Mouse (Mus musculus) liver, adult 2 months (tissue): ENCODE results near the gene Terf2. TPM values are rescaled to one million over a fixed set of nuclear protein-coding genes. Genes with fewer than 3 reads are reported as not detected.
A peak's percentile ranks its signal among the peaks of the same experiment; 100 is the strongest.

ENCODE experiments used
- DNase-seq: peaks from one replicate; pipeline ENCODE4 v3.0.0-alpha.2; 2011; ENCODE audit warnings: low read depth, low spot score; ENCODE audit errors: extremely low read depth
- H3K27ac ChIP-seq: fragments of 200-500 bp; replicated peaks from 2 replicates; pipeline ENCODE4 v1.5.1; 2012; ENCODE audit warnings: low read depth, mild to moderate bottlenecking, control low read depth, inconsistent platforms, low read length; ENCODE audit not compliant: insufficient read depth
- H3K27me3 ChIP-seq: fragments of 200-500 bp; 2 replicates; pipeline ENCODE4 v1.6.1; 2012; ENCODE audit warnings: mild to moderate bottlenecking, moderate library complexity, low read length, inconsistent platforms; ENCODE audit not compliant: control insufficient read depth, insufficient read depth
- H3K36me3 ChIP-seq: fragments of 200-500 bp; 2 replicates; pipeline ENCODE4 v1.6.1; 2012; ENCODE audit warnings: low read length, inconsistent platforms; ENCODE audit not compliant: control insufficient read depth, insufficient read depth
- H3K4me1 ChIP-seq: fragments of 200-500 bp; 2 replicates; pipeline ENCODE4 v1.6.1; 2011; ENCODE audit warnings: low read length; ENCODE audit not compliant: control insufficient read depth, insufficient read depth
- H3K4me3 ChIP-seq: fragments of 200-500 bp; 2 replicates; pipeline ENCODE4 v1.5.1; 2011; ENCODE audit warnings: low read depth, mild to moderate bottlenecking, control low read depth, low read length, moderate library complexity; ENCODE audit not compliant: insufficient read depth
- H3K79me2 ChIP-seq: fragments of 200-500 bp; 2 replicates; pipeline ENCODE4 v1.6.1; 2012; ENCODE audit warnings: inconsistent platforms, mild to moderate bottlenecking, low read length, moderate library complexity; ENCODE audit not compliant: control insufficient read depth, insufficient read depth
- H3K9ac ChIP-seq: fragments of 200-500 bp; 2 replicates; pipeline ENCODE4 v1.6.1; 2012; ENCODE audit warnings: low read depth, mild to moderate bottlenecking, control low read depth, inconsistent platforms, low read length
- CTCF ChIP-seq: fragments of 200-500 bp; IDR thresholded peaks from 2 replicates; pipeline ENCODE4 v1.5.1; 2011; ENCODE audit warnings: low read depth, low read length, control low read depth
- POLR2A ChIP-seq: fragments of 200-500 bp; IDR thresholded peaks from 2 replicates; pipeline ENCODE4 v1.6.1; 2011; ENCODE audit warnings: low read length, control low read depth; ENCODE audit not compliant: insufficient read depth; ENCODE audit errors: extremely low read depth
- WGBS: fragments of 180-500 bp; shearing (Covaris S2); methylation state at CpG from one replicate; pipeline ENCODE4 v1.1.7; 2018; 5-methylcytosine and 5-hydroxymethylcytosine counted together
- polyA plus RNA-seq: library from polyadenylated mRNA; depleted of rRNA; stranded (reverse); fragments of >200 nt; gene quantifications from 2 replicates; pipeline ENCODE4 v1.2.3, GENCODE M21; 2012
- total RNA-seq: library from RNA; depleted of rRNA; stranded (reverse); fragments of >200 nt; gene quantifications from 2 replicates; pipeline ENCODE4 v1.2.3, GENCODE M21; 2014

The Terf2 gene
- total and polyA plus RNA-seq, 2 experiments: 3.3 to 4.0 TPM

DNA sequence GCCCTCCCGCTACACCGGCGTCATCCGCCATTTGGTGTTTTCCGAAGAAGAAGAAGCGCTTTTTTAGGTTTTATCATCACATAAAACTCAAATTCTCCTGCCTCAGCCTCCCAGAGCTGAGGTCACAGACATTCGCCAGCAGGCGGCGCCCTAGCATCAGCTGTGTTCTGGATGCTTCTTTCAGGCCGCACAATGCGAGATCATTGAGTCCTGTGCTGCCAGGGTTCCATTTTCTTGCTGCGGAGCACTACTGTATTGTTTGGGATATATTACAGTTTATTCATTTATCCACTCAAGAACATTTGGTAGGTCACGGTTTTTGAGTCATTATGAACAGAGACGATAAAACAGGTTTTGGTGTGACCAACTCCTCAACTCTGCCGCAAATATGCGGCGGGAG lies 11.0 kb downstream of the Terf2 start:
- H3K27ac ChIP-seq: no peak overlapping the region
- no peak overlapping the region for H3K9ac ChIP-seq
- peak; percentile 47 for TF ChIP-seq CTCF
- no peak for TF ChIP-seq POLR2A
- H3K4me1 ChIP-seq: no peaks in the 10 kb centered on the region
- DNase-seq: no peak
- no peaks in the 10 kb centered on the region for H3K27me3 ChIP-seq
- WGBS: 98% methylated on average over 17 of the region's 17 CpGs
- H3K79me2 ChIP-seq: no peaks in the 10 kb centered on the region
- no peak overlapping the region for H3K4me3 ChIP-seq
- H3K36me3 ChIP-seq: peaks cover 6% of the 10 kb centered on the region; the same call in 1 of the 2 replicates

DNA sequence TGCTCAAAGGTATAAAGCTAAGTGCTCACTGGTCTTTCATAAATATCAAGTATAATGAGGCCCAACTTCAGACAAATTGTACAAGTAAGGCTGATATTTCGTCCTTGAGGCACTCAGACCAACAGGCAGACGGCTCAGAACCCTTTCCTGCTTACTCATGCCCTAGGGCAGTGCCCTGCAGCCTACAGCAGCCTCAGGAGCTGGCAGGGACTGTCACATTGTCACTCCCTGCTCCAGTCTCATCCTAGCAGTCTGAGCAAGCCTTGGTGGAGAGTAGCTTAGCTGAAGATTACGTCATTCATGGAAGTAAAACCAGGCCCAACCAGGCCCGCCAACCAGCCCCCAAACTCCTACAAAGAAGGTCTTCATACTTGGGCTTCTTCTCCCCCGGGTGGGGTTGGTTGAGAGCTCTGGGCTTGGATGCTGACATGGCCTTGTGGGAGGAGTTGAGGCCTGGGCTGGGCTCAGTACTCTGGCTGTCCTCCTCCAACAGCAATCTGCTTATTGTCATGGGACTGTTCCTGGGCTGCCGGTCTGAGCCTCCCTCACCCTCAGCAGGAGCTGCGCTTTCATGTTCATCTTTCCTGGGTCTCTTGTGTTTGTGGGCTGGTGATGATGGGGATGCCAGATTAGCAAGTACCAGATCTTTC lies 20.0 kb downstream of the Terf2 start:
- WGBS: 93% methylated on average over 7 of the region's 7 CpGs
- Histone ChIP-seq H3K4me1 (no peaks in the 10 kb centered on the region), H3K4me3 (no peak overlapping the region), H3K79me2 (no peaks in the 10 kb centered on the region), H3K27ac (no peak overlapping the region), H3K9ac (no peak overlapping the region), H3K36me3 (peaks cover 21% of the 10 kb centered on the region), H3K27me3 (no peaks in the 10 kb centered on the region)
- no peak for TF ChIP-seq CTCF
- TF ChIP-seq POLR2A: no peak
- no peak for DNase-seq

GRCm38 (mm10) chr8:107074128-107074527 lies 22.2 kb downstream of the Terf2 start:
- Histone ChIP-seq H3K27me3 (no peaks in the 10 kb centered on the region), H3K79me2 (no peaks in the 10 kb centered on the region), H3K4me1 (no peaks in the 10 kb centered on the region), H3K9ac (no peak overlapping the region), H3K36me3 (peaks cover 21% of the 10 kb centered on the region), H3K27ac (no peak overlapping the region), H3K4me3 (no peak overlapping the region)
- WGBS: 89% methylated on average over 1 of the region's 1 CpGs
- TF ChIP-seq POLR2A (no peak), CTCF (no peak)
- no peak for DNase-seq

GRCm38 (mm10) chr8:107073706-107074105 lies 22.6 kb downstream of the Terf2 start:
- no peak for TF ChIP-seq CTCF
- TF ChIP-seq POLR2A: no peak
- no peak overlapping the region for H3K4me3 ChIP-seq
- DNase-seq: no peak
- H3K79me2 ChIP-seq: no peaks in the 10 kb centered on the region
- 95% methylated on average over 4 of the region's 4 CpGs for WGBS
- no peak overlapping the region for H3K27ac ChIP-seq
- H3K9ac ChIP-seq: no peak overlapping the region
- H3K4me1 ChIP-seq: no peaks in the 10 kb centered on the region
- no peaks in the 10 kb centered on the region for H3K27me3 ChIP-seq
- H3K36me3 ChIP-seq: peaks cover 17% of the 10 kb centered on the region

DNA sequence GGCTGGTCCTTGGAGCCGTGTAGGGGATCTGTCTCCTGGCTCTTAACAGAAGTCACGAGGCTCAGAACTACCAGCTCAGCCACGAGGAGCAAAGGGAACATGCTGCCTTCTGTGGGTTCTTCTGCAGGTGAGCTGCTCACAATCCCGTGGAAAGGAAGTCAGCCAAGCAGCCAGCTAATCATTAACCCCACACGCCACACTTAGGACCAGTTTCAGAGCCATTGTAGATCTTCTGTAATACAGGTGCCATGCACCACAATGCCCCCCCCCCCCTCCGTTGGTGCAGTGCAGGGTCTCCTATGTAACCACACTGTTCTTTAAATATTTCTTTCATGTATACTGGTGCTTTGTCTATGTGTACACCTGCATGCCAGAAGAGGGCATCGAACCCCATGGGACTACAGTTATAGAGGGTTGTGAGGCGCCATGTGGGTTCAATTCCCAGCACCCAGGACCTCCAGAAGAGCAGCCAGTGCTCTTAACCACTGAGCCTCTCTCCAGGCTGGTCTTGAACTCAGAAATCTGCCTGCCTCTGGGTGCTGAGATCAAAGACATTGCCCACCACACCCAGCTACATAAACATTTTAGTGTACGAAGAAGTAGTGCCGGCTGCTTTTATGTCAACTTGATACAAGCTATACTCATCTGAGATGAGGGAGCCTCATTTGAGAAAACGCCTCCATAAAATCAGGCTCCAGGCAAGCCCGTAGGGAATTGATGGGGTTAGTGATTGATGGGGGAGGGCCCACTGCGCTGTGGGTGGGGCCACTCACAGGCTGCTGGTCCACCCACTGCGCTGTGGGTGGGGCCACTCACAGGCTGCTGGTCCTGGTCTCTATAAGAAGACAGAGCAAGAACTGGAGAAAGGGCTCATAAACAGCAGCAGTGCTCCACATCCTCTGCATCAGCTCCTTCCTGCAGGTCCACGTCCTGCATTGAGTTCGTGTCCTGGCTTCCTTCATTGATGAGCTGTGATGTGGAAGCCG lies 30.5 kb downstream of the Terf2 start, which contains the start of gene Tmed6:
Gene Tmed6, minus strand, starts transcription at position 134 of the 986 bp plus-strand sequence.
- 45% methylated on average over 17 of the region's 17 CpGs for WGBS
- peaks cover 6% of the 10 kb centered on the region for H3K36me3 ChIP-seq
- H3K4me1 ChIP-seq: no peaks in the 10 kb centered on the region
- peak; percentile 29 for DNase-seq
- no peak within 1 kb of the TSS for H3K27ac ChIP-seq
- H3K9ac ChIP-seq: no peak within 1 kb of the TSS
- H3K4me3 ChIP-seq: no peak within 1 kb of the TSS
- TF ChIP-seq CTCF: no peak
- no peak for TF ChIP-seq POLR2A
- no peaks in the 10 kb centered on the region for H3K27me3 ChIP-seq
- no peaks in the 10 kb centered on the region for H3K79me2 ChIP-seq
